Mouse (Mus musculus) embryo, embryonic 10 days (tissue): ENCODE results near the gene Fcgr4.

Experiments
- DNase-seq: peaks from one replicate; pipeline ENCODE4 v3.0.0-alpha.2; 2015; ENCODE audit warnings: low spot score

Gene Fcgr4

GRCm38 (mm10) chr1:171011733-171012132, 7.0 kb upstream of the Fcgr4 start:
- no peak for DNase-seq

- DNase-seq, result no peak
Observed at GRCm38 (mm10) chr1:171016676-171017356, 1.9 kb upstream of the Fcgr4 start.

GRCm38 (mm10) chr1:171017468-171018158, 1.1 kb upstream of the Fcgr4 start:
- DNase-seq, result no peak

GRCm38 (mm10) chr1:171019311-171019950, 711 bp downstream of the Fcgr4 start:
- DNase-seq, result no peak

GRCm38 (mm10) chr1:171031752-171032151, 13.0 kb downstream of the Fcgr4 start:
- no peak for DNase-seq

- no peak for DNase-seq
Observed at GRCm38 (mm10) chr1:171032691-171033090, 14.0 kb downstream of the Fcgr4 start.

GRCm38 (mm10) chr1:171033196-171033595, 14.5 kb downstream of the Fcgr4 start:
- DNase-seq, result peak; percentile 42

GRCm38 (mm10) chr1:171033756-171034155, 15.0 kb downstream of the Fcgr4 start:
- peak; percentile 93 for DNase-seq

- peak; percentile 10 for DNase-seq
Observed at GRCm38 (mm10) chr1:171034201-171034600, 15.5 kb downstream of the Fcgr4 start.

- DNase-seq, result no peak
Observed at GRCm38 (mm10) chr1:171035611-171036010, 16.9 kb downstream of the Fcgr4 start.

- peak; percentile 81 for DNase-seq
Observed at GRCm38 (mm10) chr1:171036550-171037324, 18.0 kb downstream of the Fcgr4 start.

- DNase-seq, result peak; percentile 88
Observed at GRCm38 (mm10) chr1:171037861-171038721, 19.4 kb downstream of the Fcgr4 start.

- no peak for DNase-seq
Observed at GRCm38 (mm10) chr1:171039135-171039534, 20.4 kb downstream of the Fcgr4 start.

- DNase-seq, result no peak
Observed at GRCm38 (mm10) chr1:171039880-171040279, 21.2 kb downstream of the Fcgr4 start.

GRCm38 (mm10) chr1:171043594-171044153, 25.0 kb downstream of the Fcgr4 start:
- DNase-seq, result no peak

GRCm38 (mm10) chr1:171044365-171045078, 25.8 kb downstream of the Fcgr4 start:
- peak; percentile 92 for DNase-seq

GRCm38 (mm10) chr1:171045079-171045465, 26.4 kb downstream of the Fcgr4 start:
- DNase-seq, result no peak

GRCm38 (mm10) chr1:171046501-171046900, 27.8 kb downstream of the Fcgr4 start:
- DNase-seq, result no peak

- DNase-seq, result no peak
Observed at GRCm38 (mm10) chr1:171049263-171049662, 30.5 kb downstream of the Fcgr4 start.

- no peak for DNase-seq
Observed at GRCm38 (mm10) chr1:171050774-171051173, 32.1 kb downstream of the Fcgr4 start.
